Mouse (Mus musculus) liver, embryonic 11.5 days (tissue): Measurements from ENCODE around the gene Ntn1. TPM values are rescaled to one million over a fixed set of nuclear protein-coding genes. Genes with fewer than 3 reads are reported as not detected.

ENCODE experiments used
- ATAC-seq: fragments of 200-750 bp; cut with Nextera tagmentation; replicated peaks from 2 replicates; pipeline ENCODE4 v1.8.0; 2017; ENCODE audit warnings: moderate number of reproducible peaks, mild to moderate bottlenecking, moderate TSS enrichment, moderate library complexity; ENCODE audit not compliant: low FRiP score
- DNase-seq: peaks from one replicate; pipeline ENCODE4 v3.0.0-alpha.2; 2017; ENCODE audit warnings: low spot score
- H3K27ac ChIP-seq: fragments of 300-500 bp; sonication (generic); 2 replicates; pipeline ENCODE4 v1.5.1; 2014; ENCODE audit warnings: mild to moderate bottlenecking, low read depth, low read length, control low read depth
- H3K27me3 ChIP-seq: fragments of 300-500 bp; sonication (generic); replicated peaks from 2 replicates; pipeline ENCODE4 v1.6.1; 2014; ENCODE audit warnings: low read length, mixed read lengths; ENCODE audit not compliant: control insufficient read depth, insufficient read depth
- H3K36me3 ChIP-seq: fragments of 300-500 bp; sonication (generic); 2 replicates; pipeline ENCODE4 v1.6.1; 2014; ENCODE audit warnings: mild to moderate bottlenecking, low read length, moderate library complexity, mixed read lengths; ENCODE audit not compliant: control insufficient read depth, insufficient read depth
- H3K4me1 ChIP-seq: fragments of 300-500 bp; sonication (generic); replicated peaks from 2 replicates; pipeline ENCODE4 v1.6.1; 2014; ENCODE audit warnings: low read length, mixed read lengths; ENCODE audit not compliant: control insufficient read depth, insufficient read depth
- H3K4me2 ChIP-seq: fragments of 300-500 bp; sonication (generic); 2 replicates; pipeline ENCODE4 v1.6.1; 2014; ENCODE audit warnings: mild to moderate bottlenecking, control low read depth, moderate library complexity
- H3K4me3 ChIP-seq: fragments of 300-500 bp; sonication (generic); 2 replicates; pipeline ENCODE4 v1.5.1; 2014; ENCODE audit warnings: low read depth, low read length, control low read depth
- H3K9ac ChIP-seq: fragments of 300-500 bp; sonication (generic); 2 replicates; pipeline ENCODE4 v1.6.1; 2014; ENCODE audit warnings: low read depth, low read length, control low read depth
- H3K9me3 ChIP-seq: fragments of 300-500 bp; sonication (generic); 2 replicates; pipeline ENCODE4 v1.6.1; 2016; ENCODE audit warnings: low read length, inconsistent platforms, mixed read lengths; ENCODE audit not compliant: control insufficient read depth
- WGBS: fragments of 180-500 bp; shearing (Covaris S2); extraction: QIAGEN DNeasy Blood & Tissue Kit; methylation state at CpG from one replicate; pipeline ENCODE4 v1.1.7; 2014; 5-methylcytosine and 5-hydroxymethylcytosine counted together
- polyA plus RNA-seq: library from polyadenylated mRNA; unstranded; fragments of >200 nt; fragmentation: Nextera tagmentation; extraction: Ambion mirVana; gene quantifications from 2 replicates; pipeline ENCODE4 v1.2.1, GENCODE M21; 2014

The Ntn1 gene
- polyA plus RNA-seq, 1 experiment from 2014 or later, result 0.40 TPM

- DNase-seq (no peak), ATAC-seq (no peak)
- Histone ChIP-seq H3K9me3 (no peaks in the 10 kb centered on the region), H3K9ac (no peak overlapping the region), H3K27ac (no peak overlapping the region), H3K36me3 (no peaks in the 10 kb centered on the region), H3K4me2 (no peak overlapping the region), H3K4me3 (no peak overlapping the region), H3K4me1 (no peaks in the 10 kb centered on the region), H3K27me3 (no peaks in the 10 kb centered on the region)
- WGBS, result 74% methylated on average over 7 of the region's 7 CpGs
These were observed 79.2 kb downstream of the Ntn1 start for GRCm38 (mm10) chr11:68321417-68321816.

- H3K36me3 ChIP-seq, result no peaks in the 10 kb centered on the region
- WGBS, result 80% methylated on average over 11 of the region's 11 CpGs
- no peaks in the 10 kb centered on the region for H3K9me3 ChIP-seq
- no peak overlapping the region for H3K4me3 ChIP-seq
- H3K4me2 ChIP-seq, result no peak overlapping the region
- no peak overlapping the region for H3K27ac ChIP-seq
- no peaks in the 10 kb centered on the region for H3K27me3 ChIP-seq
- no peak overlapping the region for H3K9ac ChIP-seq
- ATAC-seq, result no peak
- no peak for DNase-seq
- H3K4me1 ChIP-seq, result no peaks in the 10 kb centered on the region
These were observed 85.0 kb downstream of the Ntn1 start for GRCm38 (mm10) chr11:68315551-68316130.

- no peak overlapping the region for H3K4me3 ChIP-seq
- 62% methylated on average over 4 of the region's 4 CpGs for WGBS
- no peak overlapping the region for H3K27ac ChIP-seq
- DNase-seq (no peak), ATAC-seq (no peak)
- H3K36me3 ChIP-seq, result no peaks in the 10 kb centered on the region
- no peaks in the 10 kb centered on the region for H3K9me3 ChIP-seq
- H3K27me3 ChIP-seq, result no peaks in the 10 kb centered on the region
- no peaks in the 10 kb centered on the region for H3K4me1 ChIP-seq
- H3K4me2 ChIP-seq, result no peak overlapping the region
- no peak overlapping the region for H3K9ac ChIP-seq
These were observed 86.8 kb downstream of the Ntn1 start for GRCm38 (mm10) chr11:68313861-68314260.

- ATAC-seq, result no peak
- no peak for DNase-seq
- 24% methylated on average over 7 of the region's 7 CpGs for WGBS
- no peaks in the 10 kb centered on the region for H3K36me3 ChIP-seq
- no peaks in the 10 kb centered on the region for H3K9me3 ChIP-seq
- no peak overlapping the region for H3K4me2 ChIP-seq
- H3K4me3 ChIP-seq, result no peak overlapping the region
- no peak overlapping the region for H3K27ac ChIP-seq
- no peaks in the 10 kb centered on the region for H3K27me3 ChIP-seq
- H3K4me1 ChIP-seq, result no peaks in the 10 kb centered on the region
- H3K9ac ChIP-seq, result no peak overlapping the region
These were observed 87.6 kb downstream of the Ntn1 start for GRCm38 (mm10) chr11:68313065-68313464.

- no peaks in the 10 kb centered on the region for H3K9me3 ChIP-seq
- no peak overlapping the region for H3K4me2 ChIP-seq
- H3K4me3 ChIP-seq, result no peak overlapping the region
- H3K27me3 ChIP-seq, result no peaks in the 10 kb centered on the region
- no peak for ATAC-seq
- H3K9ac ChIP-seq, result no peak overlapping the region
- H3K4me1 ChIP-seq, result no peaks in the 10 kb centered on the region
- 63% methylated on average over 10 of the region's 10 CpGs for WGBS
- H3K36me3 ChIP-seq, result no peaks in the 10 kb centered on the region
- H3K27ac ChIP-seq, result no peak overlapping the region
- no peak for DNase-seq
These were observed 91.6 kb downstream of the Ntn1 start for GRCm38 (mm10) chr11:68308911-68309580.

- Histone ChIP-seq H3K27me3 (no peaks in the 10 kb centered on the region), H3K27ac (no peak overlapping the region), H3K36me3 (no peaks in the 10 kb centered on the region), H3K4me2 (no peak overlapping the region), H3K9me3 (no peaks in the 10 kb centered on the region), H3K4me3 (no peak overlapping the region), H3K4me1 (no peaks in the 10 kb centered on the region), H3K9ac (no peak overlapping the region)
- ATAC-seq, result no peak
- WGBS, result 83% methylated on average over 8 of the region's 8 CpGs
- no peak for DNase-seq
These were observed 94.6 kb downstream of the Ntn1 start for GRCm38 (mm10) chr11:68305997-68306396.

GRCm38 (mm10) chr11:68302323-68302722, 98.3 kb downstream of the Ntn1 start:
- Histone ChIP-seq H3K27me3 (no peaks in the 10 kb centered on the region), H3K36me3 (no peaks in the 10 kb centered on the region), H3K4me1 (no peaks in the 10 kb centered on the region), H3K4me2 (no peak overlapping the region), H3K27ac (no peak overlapping the region), H3K9me3 (no peaks in the 10 kb centered on the region), H3K4me3 (no peak overlapping the region), H3K9ac (no peak overlapping the region)
- WGBS, result 85% methylated on average over 7 of the region's 7 CpGs
- ATAC-seq (no peak), DNase-seq (no peak)

- 74% methylated on average over 4 of the region's 4 CpGs for WGBS
- Histone ChIP-seq H3K4me3 (no peak overlapping the region), H3K4me2 (no peak overlapping the region), H3K27me3 (no peaks in the 10 kb centered on the region), H3K9ac (no peak overlapping the region), H3K36me3 (no peaks in the 10 kb centered on the region), H3K4me1 (no peaks in the 10 kb centered on the region), H3K9me3 (no peaks in the 10 kb centered on the region), H3K27ac (no peak overlapping the region)
- no peak for DNase-seq
- ATAC-seq, result no peak
These were observed 99.0 kb downstream of the Ntn1 start for GRCm38 (mm10) chr11:68301660-68302059.

GRCm38 (mm10) chr11:68295474-68295873, 105.1 kb downstream of the Ntn1 start:
- WGBS, result 89% methylated on average over 5 of the region's 5 CpGs
- Histone ChIP-seq H3K4me3 (no peak overlapping the region), H3K9ac (no peak overlapping the region), H3K4me2 (no peak overlapping the region), H3K9me3 (no peaks in the 10 kb centered on the region), H3K27ac (no peak overlapping the region), H3K27me3 (peaks cover 5% of the 10 kb centered on the region), H3K36me3 (no peaks in the 10 kb centered on the region), H3K4me1 (no peaks in the 10 kb centered on the region)
- DNase-seq (no peak), ATAC-seq (no peak)
